Mouse (Mus musculus): ENCODE data around the gene Cfap43.

- no peak for TF ChIP-seq POLR2A (IDR thresholded peaks at IDR 0.05; ENCODE audit: low read depth, low read length)
- TF ChIP-seq BHLHE40 (IDR thresholded peaks at IDR 0.05; ENCODE audit: low read depth, low read length): no peak
- no peak for TF ChIP-seq MAFK (IDR thresholded peaks at IDR 0.05; ENCODE audit: insufficient replicate concordance, low read length)
- TF ChIP-seq EP300 (IDR thresholded peaks at IDR 0.05; ENCODE audit: low read length): no peak
- no peak for TF ChIP-seq MAX (IDR thresholded peaks at IDR 0.05; ENCODE audit: low read length)
- TF ChIP-seq ZNF384 (IDR thresholded peaks at IDR 0.05; ENCODE audit: low read depth, low read length): no peak
- TF ChIP-seq CTCF (conservative IDR thresholded peaks at IDR 0.05 in 1 of 2, IDR thresholded peaks at IDR 0.05 in 1 of 2; ENCODE audit: low read depth in 2 of 2, low read length in 2 of 2): no peak
Measured at GRCm38 (mm10) chr19:47862581-47862980, 56.5 kb downstream of the Cfap43 start.
